In genomic region chr13:89661688-89662087, GRCm38 (mm10) we compare ENCODE assay signal across 28 mouse cellular contexts.
"Had no signal": no experiment of that assay in that cellular context is flagged by ENCODE, and none has a peak within 500 bp of the region (broad histone marks: within the 10 kb centered on the region; RNA-seq: fewer than 3 reads in every experiment).

No protein-coding gene starts in this region.

- H3K9me3 ChIP-seq: heart, embryonic 10.5 days; heart, embryonic 12.5 days; hindbrain, embryonic 10.5 days; hindbrain, embryonic 13.5 days; hindbrain, embryonic 15.5 days; kidney, embryonic 15.5 days; limb, embryonic 13.5 days; limb, embryonic 15.5 days; liver, embryonic 12.5 days had no signal

- H3K4me3 ChIP-seq: gastrocnemius, adult 2 months; heart, embryonic 10.5 days; heart, embryonic 12.5 days; hindbrain, embryonic 10.5 days; hindbrain, embryonic 13.5 days; hindbrain, embryonic 15.5 days; kidney, embryonic 15.5 days; left cerebral cortex, adult 2 months; limb, embryonic 13.5 days; limb, embryonic 15.5 days; liver, embryonic 12.5 days had no signal

- H3K4me1 ChIP-seq: heart, embryonic 10.5 days; heart, embryonic 12.5 days; hindbrain, embryonic 10.5 days; hindbrain, embryonic 13.5 days; hindbrain, embryonic 15.5 days; kidney, embryonic 15.5 days; limb, embryonic 15.5 days; liver, embryonic 12.5 days had no signal

- H3K27me3 ChIP-seq: heart, embryonic 12.5 days; hindbrain, embryonic 13.5 days; hindbrain, embryonic 15.5 days; kidney, embryonic 15.5 days; limb, embryonic 13.5 days; limb, embryonic 15.5 days; liver, embryonic 12.5 days had no signal

- H3K4me2 ChIP-seq: heart, embryonic 12.5 days; hindbrain, embryonic 13.5 days; hindbrain, embryonic 15.5 days; kidney, embryonic 15.5 days; limb, embryonic 13.5 days; limb, embryonic 15.5 days; liver, embryonic 12.5 days had no signal

- H3K36me3 ChIP-seq: liver, embryonic 12.5 days had no signal

- ATAC-seq: hindbrain, postnatal 0 days; intestine, embryonic 16.5 days; liver, embryonic 12.5 days had no signal

- H3K9ac ChIP-seq: heart, embryonic 12.5 days; hindbrain, embryonic 13.5 days; hindbrain, embryonic 15.5 days; kidney, embryonic 15.5 days; limb, embryonic 13.5 days; limb, embryonic 15.5 days; liver, embryonic 12.5 days; liver, embryonic 14.5 days had no signal

- H3K27ac ChIP-seq: gastrocnemius, adult 2 months; heart, embryonic 10.5 days; hindbrain, embryonic 10.5 days; hindbrain, embryonic 13.5 days; hindbrain, embryonic 15.5 days; hindbrain, postnatal 0 days; kidney, embryonic 15.5 days; kidney, postnatal 0 days; left cerebral cortex, adult 2 months; limb, embryonic 13.5 days; limb, embryonic 15.5 days; liver, embryonic 12.5 days; liver, embryonic 14.5 days had no signal

- DNase-seq: gastrocnemius, adult 2 months; gastrocnemius, postnatal 10 days; gastrocnemius, postnatal 25 days; heart, adult 18-20 months; heart, postnatal 10 days; heart, postnatal 4 days; kidney, adult 11 months; kidney, adult 2 months; kidney, adult 9 months; kidney, postnatal 14 days; kidney, postnatal 36 days; layer of hippocampus, adult 9-11 months; layer of hippocampus, postnatal 36 days; left cerebral cortex, postnatal 4 days had no signal
